Mouse (Mus musculus) midbrain, embryonic 10.5 days (tissue): ENCODE measurements around the gene Ube2o. TPM values are rescaled to one million over a fixed set of nuclear protein-coding genes. Genes with fewer than 3 reads are reported as not detected.

Experiments used
- DNase-seq: peaks from one replicate; pipeline ENCODE4 v3.0.0-alpha.2; 2017; ENCODE audit warnings: low spot score
- H3K27ac ChIP-seq: fragments of 300-500 bp; sonication (generic); replicated peaks from 2 replicates; pipeline ENCODE4 v1.5.1; 2016; ENCODE audit warnings: mild to moderate bottlenecking
- H3K27me3 ChIP-seq: fragments of 300-500 bp; sonication (generic); 2 replicates; pipeline ENCODE4 v1.6.1; 2016; ENCODE audit warnings: low read depth, mild to moderate bottlenecking; ENCODE audit not compliant: poor library complexity, severe bottlenecking
- H3K36me3 ChIP-seq: fragments of 300-500 bp; sonication (generic); 2 replicates; pipeline ENCODE4 v1.6.1; 2016; ENCODE audit warnings: mild to moderate bottlenecking, moderate library complexity
- H3K4me1 ChIP-seq: fragments of 300-500 bp; sonication (generic); 2 replicates; pipeline ENCODE4 v1.6.1; 2016
- H3K4me3 ChIP-seq: fragments of 300-500 bp; sonication (generic); 2 replicates; pipeline ENCODE4 v1.5.1; 2016; ENCODE audit warnings: mild to moderate bottlenecking, moderate library complexity
- H3K9me3 ChIP-seq: fragments of 300-500 bp; sonication (generic); replicated peaks from 2 replicates; pipeline ENCODE4 v1.6.1; 2016; ENCODE audit warnings: mild to moderate bottlenecking
- WGBS: fragments of 180-500 bp; shearing (Covaris S2); methylation state at CpG from one replicate; pipeline ENCODE4 v1.1.7; 2016; 5-methylcytosine and 5-hydroxymethylcytosine counted together
- polyA plus RNA-seq: library from polyadenylated mRNA; unstranded; fragments of >200 nt; fragmentation: Nextera tagmentation; extraction: Ambion mirVana; gene quantifications from 2 replicates; pipeline ENCODE4 v1.2.1, GENCODE M21; 2016

Gene Ube2o
- polyA plus RNA-seq, 1 experiment from 2014 or later: 8.3 TPM

DNA sequence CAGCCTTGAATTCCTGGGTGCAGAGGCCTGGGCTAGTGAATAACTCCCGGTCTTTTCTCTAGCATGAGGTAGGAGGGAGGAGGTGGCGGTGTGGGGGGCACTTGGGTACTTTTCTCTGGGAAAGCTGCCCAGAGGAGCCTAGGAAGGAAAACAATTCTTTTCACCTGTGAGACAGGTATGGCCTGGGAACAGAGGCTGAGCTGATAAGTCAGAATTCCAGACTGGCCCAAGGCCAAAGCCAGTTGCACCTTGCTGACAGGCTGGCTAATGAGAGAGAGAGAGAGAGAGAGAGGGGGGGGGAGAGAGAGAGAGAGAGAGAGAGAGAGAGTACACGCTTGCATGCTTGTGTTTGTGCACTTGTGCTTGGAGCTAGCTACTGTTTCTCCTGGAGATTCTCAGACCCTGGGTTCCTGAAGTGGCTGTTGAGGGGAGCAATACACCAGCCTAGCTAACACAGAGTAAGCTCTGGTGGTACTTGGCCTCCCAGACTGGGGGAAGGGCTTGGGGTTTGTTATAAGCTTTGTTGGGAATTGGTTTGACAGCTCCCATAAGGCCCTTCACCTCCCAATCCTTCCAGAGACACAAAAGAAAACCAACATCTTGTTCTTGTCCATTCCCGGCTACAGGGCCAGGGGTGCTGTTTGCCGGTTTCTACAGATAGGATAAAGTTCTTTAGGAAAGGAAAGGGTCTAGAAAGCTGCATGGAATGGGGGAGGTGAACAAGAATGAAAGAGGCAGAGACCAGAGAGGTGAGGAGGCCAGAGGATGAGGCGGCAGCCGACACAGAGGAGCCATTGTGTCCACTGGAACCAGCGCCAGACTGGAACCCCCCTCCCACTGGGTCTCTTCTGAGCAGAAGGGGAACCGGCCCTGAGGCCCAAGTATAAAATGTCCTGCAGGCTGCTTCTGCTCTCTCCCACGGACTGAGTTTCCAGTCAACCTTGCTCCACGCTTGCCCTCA lies 50.8 kb downstream of the Ube2o start, which contains the start of gene Sphk1:
Sphk1 (plus strand) TSS at position 739 of the 961 bp plus-strand sequence.
- Histone ChIP-seq H3K4me1 (peaks cover 45% of the 10 kb centered on the region), H3K27me3 (peaks cover 73% of the 10 kb centered on the region), H3K4me3 (peak within 1 kb of the TSS; percentile 65), H3K36me3 (no peaks in the 10 kb centered on the region), H3K27ac (peak within 1 kb of the TSS; percentile 81), H3K9me3 (no peaks in the 10 kb centered on the region)
- DNase-seq: peak; percentile 67
- 21% methylated on average over 11 of the region's 11 CpGs for WGBS

DNA sequence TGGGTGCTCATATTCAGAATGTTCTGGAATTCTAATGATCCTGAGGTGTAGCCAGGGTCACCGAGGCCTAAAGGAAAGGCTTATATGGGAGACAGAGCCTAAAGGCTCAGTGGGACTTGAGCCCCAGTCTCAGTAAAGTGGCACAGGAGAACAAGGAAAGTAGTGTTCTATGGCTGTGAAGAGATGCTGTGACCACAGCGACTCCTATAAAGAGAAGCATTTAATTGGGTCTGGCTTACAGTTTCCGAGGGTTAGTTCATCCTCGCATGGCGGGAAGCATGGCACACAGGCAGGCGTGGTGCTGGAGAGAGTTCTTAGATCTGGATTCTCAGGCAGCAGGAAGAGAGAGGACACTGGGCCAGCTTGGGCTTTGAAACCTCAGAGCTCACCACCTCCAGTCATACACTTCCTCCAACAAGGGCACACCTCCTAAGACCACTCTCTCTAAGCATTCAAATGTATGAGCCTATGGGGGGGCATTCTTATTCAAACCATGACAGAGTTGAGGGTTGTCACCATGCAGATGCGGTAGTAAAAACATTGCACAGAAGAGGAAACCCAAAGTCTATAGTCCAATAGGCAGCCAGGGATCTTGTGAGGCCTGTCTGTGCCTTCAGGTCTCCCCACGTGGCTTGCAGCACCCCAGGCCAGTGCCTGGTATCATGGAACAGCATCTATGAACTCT lies 52.5 kb downstream of the Ube2o start:
- peaks cover 44% of the 10 kb centered on the region for H3K4me1 ChIP-seq
- no peak overlapping the region for H3K27ac ChIP-seq
- WGBS: 85% methylated on average over 8 of the region's 8 CpGs
- no peak overlapping the region for H3K4me3 ChIP-seq
- H3K36me3 ChIP-seq: no peaks in the 10 kb centered on the region
- peaks cover 56% of the 10 kb centered on the region for H3K27me3 ChIP-seq
- H3K9me3 ChIP-seq: no peaks in the 10 kb centered on the region
- DNase-seq: no peak

DNA sequence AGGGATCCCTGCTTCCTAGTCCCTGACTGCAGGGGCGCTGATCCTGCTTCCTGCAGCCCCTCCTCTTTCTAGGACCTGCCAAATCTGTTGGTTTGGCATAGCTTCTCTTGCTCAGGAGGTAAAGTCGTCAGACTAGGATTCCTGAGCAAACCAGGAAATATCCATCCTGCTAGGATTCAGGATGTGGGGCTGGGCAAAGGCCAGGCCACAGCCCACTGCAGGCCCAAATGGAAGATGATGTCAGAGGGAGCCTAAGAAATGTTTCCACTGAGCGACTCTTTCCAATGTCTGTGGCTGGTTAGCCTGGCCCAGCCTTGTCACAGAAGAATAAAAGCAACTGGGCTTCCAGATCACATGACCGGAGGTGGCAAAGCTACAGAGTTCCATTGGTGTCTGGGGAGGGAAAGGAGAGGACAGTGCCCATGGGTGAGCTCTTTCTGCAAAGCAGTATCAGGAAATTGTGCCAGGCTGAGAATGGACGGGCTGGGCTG lies 57.5 kb downstream of the Ube2o start:
- Histone ChIP-seq H3K27me3 (peaks cover 7% of the 10 kb centered on the region; the same call in 1 of the 2 replicates), H3K36me3 (no peaks in the 10 kb centered on the region), H3K4me1 (peaks cover 13% of the 10 kb centered on the region), H3K4me3 (no peak overlapping the region), H3K9me3 (no peaks in the 10 kb centered on the region), H3K27ac (no peak overlapping the region)
- WGBS: 53% methylated on average over 5 of the region's 5 CpGs
- DNase-seq: no peak

DNA sequence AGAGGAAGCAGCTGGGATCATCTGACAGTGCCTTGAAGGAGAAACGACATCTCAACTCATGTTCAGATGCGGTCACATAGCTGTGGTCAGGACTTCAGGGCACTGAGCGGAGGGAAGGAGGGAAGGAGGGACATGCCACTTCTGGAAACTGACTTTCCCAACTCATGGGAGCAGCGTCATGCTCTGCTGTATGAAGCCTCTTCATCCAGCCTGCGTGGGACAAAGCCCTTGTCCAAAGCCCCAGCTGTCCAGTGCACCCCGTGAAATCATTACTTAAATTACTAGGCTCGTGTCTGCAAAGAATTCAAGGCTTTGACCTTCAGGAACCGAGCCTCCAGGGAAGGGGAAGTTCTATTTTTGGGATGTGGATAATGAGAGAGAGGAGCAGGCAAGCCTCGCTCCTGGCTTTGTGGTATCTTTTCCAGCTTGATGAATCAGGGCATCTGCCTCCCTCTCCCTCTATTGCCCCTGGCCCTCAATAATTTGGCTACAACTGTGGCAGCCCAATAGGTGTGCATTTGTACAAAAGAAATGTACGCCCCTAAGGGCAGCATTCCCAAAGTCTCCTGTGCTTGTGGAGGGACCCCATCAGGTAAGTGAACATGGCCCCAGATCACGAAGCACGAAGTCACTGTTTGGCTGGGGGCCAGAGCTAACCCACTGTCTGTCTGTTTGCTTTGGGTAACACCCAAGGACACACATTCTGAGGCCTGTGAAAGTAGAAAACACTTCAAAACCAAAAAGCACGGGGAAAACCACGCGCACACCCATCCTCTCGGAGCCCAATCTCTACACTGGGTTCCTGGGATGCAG lies 58.2 kb downstream of the Ube2o start:
- no peak overlapping the region for H3K27ac ChIP-seq
- WGBS: 73% methylated on average over 16 of the region's 16 CpGs

DNA sequence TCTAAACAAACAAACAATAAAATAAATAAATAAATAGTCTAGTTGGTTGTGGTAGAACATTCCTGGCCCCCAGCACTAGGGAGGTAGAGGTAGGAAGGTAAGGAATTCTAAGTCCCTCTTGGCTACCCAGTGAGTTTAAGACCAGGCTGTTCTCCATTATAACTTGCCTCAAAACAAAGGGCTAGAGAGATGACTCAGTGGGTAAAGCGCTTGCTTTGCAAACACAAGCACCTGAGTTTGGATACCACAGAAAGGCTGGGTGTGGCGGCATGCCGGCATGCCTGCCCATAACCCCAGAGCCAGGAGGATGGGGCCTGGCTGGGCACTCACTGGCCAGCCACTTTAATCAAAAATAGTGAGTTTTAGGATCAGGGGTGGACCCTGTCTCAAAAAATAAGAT lies 59.2 kb downstream of the Ube2o start:
- Histone ChIP-seq H3K27ac (no peak overlapping the region), H3K4me3 (no peak overlapping the region), H3K9me3 (no peaks in the 10 kb centered on the region), H3K4me1 (peaks cover 13% of the 10 kb centered on the region), H3K36me3 (no peaks in the 10 kb centered on the region), H3K27me3 (no peaks in the 10 kb centered on the region)
- no peak for DNase-seq
- WGBS: 87% methylated on average over 3 of the region's 3 CpGs

More for the DNA sequence above, 58.2 kb downstream of the Ube2o start:
- 0 out of 2 replicates have a peak, but pooled peaks cover 6% of the 10 kb centered on the region for H3K27me3 ChIP-seq
- H3K4me1 ChIP-seq: peaks cover 13% of the 10 kb centered on the region
- DNase-seq: no peak
- no peaks in the 10 kb centered on the region for H3K9me3 ChIP-seq
- H3K36me3 ChIP-seq: no peaks in the 10 kb centered on the region
- no peak overlapping the region for H3K4me3 ChIP-seq

DNA sequence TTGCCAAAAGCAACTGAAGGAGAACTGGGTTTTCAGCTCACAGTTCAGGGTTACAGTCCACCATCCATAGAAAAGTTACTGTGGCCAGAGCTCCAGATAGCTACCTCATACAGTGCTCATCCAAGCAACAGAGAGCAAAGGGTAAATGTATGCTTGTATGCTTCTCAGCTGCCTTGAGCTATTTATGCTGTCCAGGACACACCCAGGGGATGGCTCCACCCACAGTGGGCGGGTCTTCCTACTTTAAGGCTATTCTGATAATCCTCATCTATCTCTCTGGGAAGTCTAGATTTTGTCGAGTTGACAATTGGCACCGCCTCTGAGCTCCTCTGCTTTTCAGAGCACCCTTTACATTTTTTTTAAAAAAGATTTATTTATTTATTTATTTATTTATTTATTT lies 60.1 kb downstream of the Ube2o start:
- WGBS: 64% methylated on average over 3 of the region's 3 CpGs
- no peaks in the 10 kb centered on the region; the same call in 1 of the 2 replicates for H3K27me3 ChIP-seq
- no peak for DNase-seq
- H3K9me3 ChIP-seq: no peaks in the 10 kb centered on the region
- H3K4me1 ChIP-seq: peaks cover 13% of the 10 kb centered on the region
- no peak overlapping the region for H3K27ac ChIP-seq
- H3K4me3 ChIP-seq: no peak overlapping the region
- no peaks in the 10 kb centered on the region for H3K36me3 ChIP-seq

DNA sequence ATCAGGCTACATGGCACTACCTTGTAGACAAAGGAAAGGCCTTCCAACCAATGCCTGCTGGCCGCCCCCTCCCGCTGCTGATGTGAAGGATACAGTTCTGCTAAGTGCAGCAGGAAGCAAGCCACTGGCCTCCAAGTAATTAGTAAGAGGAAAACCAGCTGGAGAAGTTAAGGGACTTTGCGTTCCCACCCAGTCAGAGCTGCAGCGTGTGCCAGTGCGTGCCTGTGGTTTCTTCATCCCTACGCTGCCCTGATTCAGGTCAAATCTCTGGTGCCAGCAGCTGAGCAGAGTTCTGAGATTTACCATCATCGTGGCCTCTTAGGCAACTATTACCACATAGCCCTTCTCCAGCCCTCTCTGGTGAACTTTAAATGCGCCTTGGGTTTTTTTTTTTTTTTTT lies 62.8 kb downstream of the Ube2o start:
- no peak overlapping the region for H3K27ac ChIP-seq
- H3K36me3 ChIP-seq: no peaks in the 10 kb centered on the region
- WGBS: 78% methylated on average over 8 of the region's 8 CpGs
- peaks cover 16% of the 10 kb centered on the region for H3K4me1 ChIP-seq
- DNase-seq: no peak
- peaks cover 25% of the 10 kb centered on the region for H3K27me3 ChIP-seq
- no peak overlapping the region for H3K4me3 ChIP-seq
- H3K9me3 ChIP-seq: no peaks in the 10 kb centered on the region

DNA sequence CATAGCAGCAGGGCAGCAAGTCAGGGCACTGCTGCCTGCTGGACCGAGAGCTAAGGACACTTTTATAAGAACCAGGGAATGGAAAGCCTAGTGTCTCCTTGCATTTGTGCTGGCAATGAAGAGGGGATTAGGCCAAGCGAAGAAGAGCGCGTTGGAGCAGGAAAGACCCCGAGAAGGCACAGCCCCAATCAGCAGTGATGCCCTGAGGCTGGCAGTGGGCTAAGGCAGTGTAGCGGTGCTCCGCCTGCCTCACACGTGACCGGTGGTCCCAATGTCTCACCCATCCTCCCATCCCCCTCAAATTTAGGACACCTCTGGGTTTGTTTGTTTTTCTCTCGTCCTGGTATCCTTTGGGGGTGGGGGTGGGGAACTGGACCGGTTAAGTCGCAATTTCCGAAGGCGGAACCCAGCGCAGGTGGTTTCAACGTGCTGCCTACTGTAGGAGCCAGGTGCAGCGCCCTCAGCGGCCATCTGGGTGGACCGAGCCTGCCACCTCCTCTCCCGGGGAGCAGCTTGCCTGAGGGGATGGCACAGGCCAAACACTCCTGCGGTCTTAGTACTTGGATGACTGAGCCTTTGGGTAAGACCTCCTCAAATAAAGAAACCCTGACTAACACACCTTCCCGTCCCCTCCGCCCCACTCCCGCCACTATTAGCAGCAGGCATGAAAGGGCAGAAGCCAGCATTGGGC lies 65.8 kb downstream of the Ube2o start:
- Histone ChIP-seq H3K36me3 (no peaks in the 10 kb centered on the region), H3K27me3 (peaks cover 25% of the 10 kb centered on the region), H3K4me3 (peak overlapping the region; percentile 40), H3K27ac (peak overlapping the region; percentile 33; the same call in 1 of the 2 replicates), H3K9me3 (no peaks in the 10 kb centered on the region), H3K4me1 (peaks cover 8% of the 10 kb centered on the region)
- 13% methylated on average over 24 of the region's 24 CpGs for WGBS
- DNase-seq: no peak

DNA sequence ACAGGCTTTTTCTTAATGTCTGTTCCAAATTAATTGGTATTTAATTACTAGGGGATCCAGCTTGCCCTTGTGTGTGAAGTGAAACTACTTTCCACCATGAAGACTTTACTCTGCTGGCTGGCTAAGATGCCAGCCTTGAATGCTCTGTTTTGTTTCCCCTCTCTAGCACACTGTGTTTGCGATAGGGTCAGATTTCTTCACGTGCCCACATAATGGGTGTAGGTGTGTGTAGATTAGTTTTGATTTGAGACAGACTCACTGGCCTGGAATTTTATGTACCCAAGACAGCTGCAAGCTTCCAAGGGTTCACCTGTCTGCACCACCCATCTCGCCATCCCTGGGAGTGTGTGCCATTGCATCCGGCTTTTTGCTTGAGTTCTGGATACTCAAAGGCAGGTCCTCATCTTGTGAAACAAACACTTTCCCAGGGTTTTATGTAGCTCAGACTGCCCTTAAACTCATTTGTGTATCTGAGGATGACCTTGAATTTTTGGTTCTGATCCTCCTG lies 67.7 kb downstream of the Ube2o start:
- 84% methylated on average over 4 of the region's 4 CpGs for WGBS
- H3K4me3 ChIP-seq: no peak overlapping the region

DNA sequence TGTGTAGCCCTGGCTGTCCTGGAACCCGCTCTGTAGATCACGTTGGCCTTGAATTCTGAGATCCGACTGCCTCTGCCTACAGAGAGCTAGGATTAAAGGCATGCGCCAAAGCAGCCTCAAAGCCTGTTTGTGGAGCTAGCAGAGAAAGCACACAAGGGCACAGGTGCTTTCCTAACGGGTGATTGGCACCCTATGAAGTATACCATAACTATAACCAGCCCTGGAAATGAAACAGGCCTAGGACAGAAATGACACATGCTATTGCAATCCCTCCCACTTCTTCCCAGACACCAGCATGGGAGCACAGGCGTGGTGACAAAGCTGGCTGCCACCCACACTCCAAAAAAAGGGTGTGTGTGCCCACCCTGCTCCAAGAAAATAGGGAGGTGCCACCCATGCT lies 68.3 kb downstream of the Ube2o start:
- H3K9me3 ChIP-seq: no peaks in the 10 kb centered on the region
- H3K4me3 ChIP-seq: no peak overlapping the region
- WGBS: 84% methylated on average over 6 of the region's 6 CpGs
- H3K36me3 ChIP-seq: no peaks in the 10 kb centered on the region
- no peak overlapping the region for H3K27ac ChIP-seq
- peaks cover 25% of the 10 kb centered on the region for H3K27me3 ChIP-seq
- DNase-seq: no peak
- peaks cover 8% of the 10 kb centered on the region for H3K4me1 ChIP-seq

More for the DNA sequence above, 67.7 kb downstream of the Ube2o start:
- Histone ChIP-seq H3K36me3 (no peaks in the 10 kb centered on the region), H3K27me3 (peaks cover 25% of the 10 kb centered on the region), H3K9me3 (no peaks in the 10 kb centered on the region), H3K27ac (no peak overlapping the region), H3K4me1 (peaks cover 8% of the 10 kb centered on the region)
- DNase-seq: no peak

DNA sequence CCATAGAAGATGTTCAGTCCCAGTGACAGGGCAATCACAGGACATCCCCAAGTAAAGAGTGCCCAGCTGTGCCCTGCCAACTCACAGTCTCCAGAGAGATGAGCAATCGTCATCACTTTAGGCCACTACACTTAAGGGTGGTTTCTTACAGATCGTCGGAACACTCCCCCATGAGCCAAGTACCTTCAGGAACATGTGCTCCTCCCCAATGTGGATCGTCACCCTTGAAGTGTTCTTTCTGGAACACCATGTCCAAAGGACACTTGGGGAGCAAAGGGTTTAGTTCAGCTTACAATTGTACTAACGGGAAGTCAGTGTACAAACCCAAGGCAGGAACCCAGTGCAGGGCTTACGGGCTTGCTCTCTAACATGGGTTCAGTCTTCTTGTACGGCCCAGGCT lies 69.1 kb downstream of the Ube2o start:
- no peak overlapping the region for H3K4me3 ChIP-seq
- H3K4me1 ChIP-seq: peaks cover 8% of the 10 kb centered on the region
- no peak overlapping the region for H3K27ac ChIP-seq
- H3K27me3 ChIP-seq: peaks cover 25% of the 10 kb centered on the region
- 91% methylated on average over 7 of the region's 7 CpGs for WGBS
- no peak for DNase-seq
- H3K36me3 ChIP-seq: no peaks in the 10 kb centered on the region
- no peaks in the 10 kb centered on the region for H3K9me3 ChIP-seq
